Mouse (Mus musculus) left cerebral cortex, adult 2 months (tissue): Measurements from ENCODE around the gene Krt7. TPM values are rescaled to one million over a fixed set of nuclear protein-coding genes. Genes with fewer than 3 reads are reported as not detected.

ENCODE experiments used
- DNase-seq, 2 experiments: peaks; one replicate each; pipeline ENCODE4 v3.0.0; 2021 to 2022; ENCODE audit warnings: low spot score in 2 of 2, mixed read lengths in 1 of 2; ENCODE audit errors: extremely low spot score in 1 of 2
- H3K27ac ChIP-seq: fragments of 200-600 bp; 2 replicates; pipeline ENCODE4 v1.8.1; 2022
- H3K4me3 ChIP-seq: fragments of 200-600 bp; 2 replicates; pipeline ENCODE4 v1.8.1; 2022
- CTCF ChIP-seq: fragments of 200-600 bp; IDR thresholded peaks from 2 replicates; pipeline ENCODE4 v1.8.1; 2022; ENCODE audit warnings: antibody characterized with exemption, mild to moderate bottlenecking, moderate library complexity
- intact Hi-C: fragments of 180-260 bp; cut with DNase I; formaldehyde crosslinking; loops from one replicate; pipeline ENCODE4 v1.15.1; 2025
- long read RNA-seq, 2 experiments: library from polyadenylated mRNA; stranded (forward); transcript quantifications; one replicate each; pipeline ENCODE4 v2.0.0; 2021; ENCODE audit warnings: borderline mapping rate in 2 of 2
- total RNA-seq, 2 experiments: library from RNA; stranded (reverse); gene quantifications; 2 replicates each; pipeline ENCODE4 v1.2.3; 2021

Krt7 gene
- under 1 TPM; 0.09 to 0.48 TPM for total RNA-seq
- long read RNA-seq, experiment 1, result 0 reads
- long read RNA-seq, experiment 2, result 0 reads

GRCm38 (mm10) chr15:101410775-101411174 lies at the start of gene Krt7:
TSS of gene Krt7 (plus strand) at chr15:101411043.
- no peak within 1 kb of the TSS for H3K27ac ChIP-seq
- no peak for DNase-seq
- intact Hi-C loops, result no loop called here
- H3K4me3 ChIP-seq, result no peak within 1 kb of the TSS
- no peak for TF ChIP-seq CTCF

DNA sequence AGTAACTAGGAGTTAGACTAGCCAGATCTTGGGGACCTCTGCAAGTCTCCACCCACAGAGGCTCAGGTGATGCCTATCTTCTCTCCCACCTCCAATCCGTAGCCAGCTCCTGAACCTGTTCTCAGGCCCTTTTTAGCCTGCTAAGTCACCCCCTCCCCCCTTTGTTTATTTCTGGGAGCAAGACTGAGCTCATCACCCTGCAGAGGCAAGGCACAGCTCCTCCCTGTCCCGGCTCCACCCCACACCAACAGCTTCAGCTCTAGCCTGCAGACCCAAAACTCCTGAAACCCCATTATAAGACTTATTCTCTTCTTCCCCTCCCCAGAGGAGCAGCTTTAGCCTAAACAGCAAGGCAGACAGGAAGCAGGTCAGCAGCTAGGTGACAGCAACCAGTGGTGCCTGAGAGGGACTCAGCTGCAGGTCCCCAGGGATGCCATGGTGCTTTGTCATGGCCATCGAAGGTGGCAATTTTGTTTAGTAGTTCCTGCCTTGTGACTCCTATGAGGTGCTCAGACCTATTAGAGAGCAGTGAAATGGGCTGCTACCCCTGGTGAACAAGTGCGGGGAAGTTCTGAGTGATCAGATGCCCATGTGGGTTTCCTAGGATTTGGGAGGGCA lies 48.3 kb upstream of the Krt7 start:
- Histone ChIP-seq H3K27ac (no peak overlapping the region), H3K4me3 (no peak overlapping the region)
- intact Hi-C loops, result no loop called here
- TF ChIP-seq CTCF, result no peak
- no peak for DNase-seq

GRCm38 (mm10) chr15:101363933-101364332 lies 46.9 kb upstream of the Krt7 start:
- H3K4me3 ChIP-seq, result no peak overlapping the region
- TF ChIP-seq CTCF, result no peak
- H3K27ac ChIP-seq, result no peak overlapping the region
- intact Hi-C loops, result no loop called here
- no peak for DNase-seq

- intact Hi-C loops, result no loop called here
- no peak for TF ChIP-seq CTCF
- Histone ChIP-seq H3K27ac (no peak overlapping the region), H3K4me3 (no peak overlapping the region)
- DNase-seq, result no peak
Measured at GRCm38 (mm10) chr15:101364425-101364824, 46.4 kb upstream of the Krt7 start.

GRCm38 (mm10) chr15:101364891-101365671 lies 45.8 kb upstream of the Krt7 start:
- no peak for DNase-seq
- no peak overlapping the region for H3K27ac ChIP-seq
- no peak overlapping the region for H3K4me3 ChIP-seq
- TF ChIP-seq CTCF, result no peak
- intact Hi-C loops, result no loop called here

DNA sequence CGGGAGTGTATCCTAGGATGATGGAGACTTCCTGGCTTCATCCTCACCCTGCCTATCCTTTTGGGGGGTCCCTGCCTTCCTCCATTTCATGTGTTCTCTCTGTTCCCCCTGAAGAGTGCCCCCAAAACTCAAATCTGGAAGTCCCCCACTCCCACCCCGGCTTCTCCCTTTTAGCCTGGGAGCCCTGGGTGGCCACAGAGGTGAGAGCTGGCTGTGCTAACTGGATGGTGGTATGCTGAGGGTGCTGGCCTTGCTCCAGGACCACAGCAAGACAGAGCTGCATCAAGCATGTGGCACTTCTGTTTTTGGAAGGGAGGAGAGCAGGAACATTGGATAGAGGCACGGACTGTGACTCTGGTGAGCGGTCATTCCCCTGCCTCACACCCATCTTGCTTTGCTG lies 45.1 kb upstream of the Krt7 start:
- no peak overlapping the region for H3K4me3 ChIP-seq
- intact Hi-C loops, result no loop called here
- no peak for DNase-seq
- no peak for TF ChIP-seq CTCF
- no peak overlapping the region for H3K27ac ChIP-seq

DNA sequence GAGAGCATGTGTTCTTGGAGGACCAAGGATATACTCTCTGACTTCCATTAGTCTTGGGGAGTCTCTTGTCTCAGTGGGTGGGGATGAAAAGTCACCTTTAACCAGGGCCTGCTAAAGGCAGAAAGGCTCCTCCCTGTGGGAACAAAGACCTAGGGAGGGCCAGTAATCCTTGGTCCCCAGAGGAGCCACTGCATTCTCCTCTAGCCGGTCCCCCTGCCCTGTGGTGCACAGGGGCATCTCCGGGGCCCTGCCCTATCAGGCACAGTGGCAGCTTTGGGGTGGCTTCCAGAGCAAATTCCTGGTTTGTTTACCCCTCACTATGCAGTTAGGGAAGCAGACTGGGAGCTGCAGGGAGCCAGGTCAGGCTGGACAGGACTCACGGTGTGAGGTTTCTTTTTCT lies 44.4 kb upstream of the Krt7 start:
- TF ChIP-seq CTCF, result no peak
- intact Hi-C loops, result no loop called here
- Histone ChIP-seq H3K27ac (no peak overlapping the region), H3K4me3 (no peak overlapping the region)
- no peak for DNase-seq

DNA sequence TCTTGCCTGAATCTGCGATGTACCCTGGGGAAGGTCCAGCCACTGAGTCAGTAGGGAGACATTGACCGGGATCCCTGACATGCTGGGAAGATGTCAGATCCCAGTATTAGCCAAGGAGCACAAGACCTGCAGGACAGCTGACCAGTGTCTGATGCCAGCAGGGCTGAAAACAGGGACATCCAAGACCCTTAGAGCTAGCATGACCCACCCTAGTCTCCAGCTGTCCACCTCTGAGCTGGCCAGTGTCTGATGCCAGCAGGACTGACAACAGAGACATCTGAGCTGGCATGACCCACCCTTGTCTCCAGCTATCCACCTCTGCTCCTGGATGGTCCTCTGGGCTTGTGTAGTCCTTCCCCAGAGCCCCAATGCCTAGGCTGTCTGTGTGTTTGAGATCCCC lies 43.9 kb upstream of the Krt7 start:
- no peak for TF ChIP-seq CTCF
- Histone ChIP-seq H3K27ac (no peak overlapping the region), H3K4me3 (no peak overlapping the region)
- DNase-seq, result no peak
- intact Hi-C loops, result no loop called here

DNA sequence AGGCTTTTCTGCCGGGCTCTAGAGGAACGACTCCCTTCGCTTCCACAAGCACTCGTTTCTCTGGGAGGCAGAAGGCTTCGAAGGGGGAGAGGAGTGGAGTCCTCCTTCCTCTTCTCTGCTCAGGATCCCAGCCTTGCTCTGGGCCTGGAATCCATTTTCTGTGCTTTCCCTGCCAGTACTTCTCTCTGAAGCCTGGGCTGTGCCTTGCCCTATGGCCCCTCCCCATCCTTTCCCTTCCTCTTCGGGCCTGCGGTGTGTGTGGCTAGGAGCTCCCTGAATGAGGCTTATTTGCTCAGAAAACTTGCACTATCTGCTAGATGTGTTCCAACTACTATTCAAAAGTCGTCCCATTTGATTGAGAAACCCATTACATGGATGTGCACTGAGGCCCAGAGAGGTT lies 43.3 kb upstream of the Krt7 start:
- TF ChIP-seq CTCF, result no peak
- DNase-seq, result no peak

GRCm38 (mm10) chr15:101368015-101368414 lies 42.8 kb upstream of the Krt7 start:
- Histone ChIP-seq H3K27ac (no peak overlapping the region), H3K4me3 (no peak overlapping the region)
- intact Hi-C loops, result no loop called here
- TF ChIP-seq CTCF, result no peak
- no peak for DNase-seq

More for the DNA sequence above, 43.3 kb upstream of the Krt7 start:
- intact Hi-C loops, result no loop called here
- no peak overlapping the region for H3K27ac ChIP-seq
- H3K4me3 ChIP-seq, result no peak overlapping the region

DNA sequence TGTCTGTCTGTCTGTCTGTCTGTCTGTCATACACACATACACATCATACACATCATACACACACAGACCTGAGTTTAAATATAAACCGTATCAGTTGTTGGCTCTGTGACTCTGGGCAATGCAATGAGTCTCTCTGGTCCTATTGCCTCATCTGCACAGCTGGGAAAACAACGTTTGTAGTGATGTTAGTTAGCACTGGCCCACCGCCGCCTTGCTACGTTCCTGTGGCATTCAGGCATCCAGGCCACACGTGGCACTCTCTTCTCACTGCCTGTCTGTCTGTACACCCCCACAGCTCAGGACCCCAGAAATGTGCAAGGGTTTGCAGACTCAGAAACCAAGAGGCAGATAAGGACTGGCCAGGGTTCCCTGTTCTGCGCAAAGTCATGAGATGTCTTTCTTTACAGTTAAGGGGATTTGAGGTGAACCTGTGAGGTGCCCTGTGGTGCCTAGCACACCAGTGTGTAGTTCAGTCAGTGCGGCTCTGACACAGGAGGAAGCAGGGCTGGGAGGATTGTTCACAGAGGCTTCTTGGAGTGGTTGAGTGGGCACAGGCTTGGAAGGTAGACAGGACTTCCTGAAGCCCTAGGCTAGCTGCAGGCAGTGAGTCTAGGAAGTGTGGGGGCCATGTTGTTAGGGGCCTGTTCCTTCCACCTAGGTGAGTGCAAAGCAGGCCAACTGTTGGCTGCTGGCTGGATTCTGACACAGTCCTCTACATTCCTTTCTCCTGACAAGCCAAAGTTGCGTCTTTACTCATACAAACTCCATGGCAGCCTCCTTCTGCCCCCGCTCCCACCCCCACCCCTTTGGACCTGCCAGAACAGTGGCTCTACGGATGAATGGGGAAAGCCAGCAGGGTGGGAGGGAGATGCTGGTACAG lies 42.1 kb upstream of the Krt7 start:
- Histone ChIP-seq H3K4me3 (no peak overlapping the region), H3K27ac (no peak overlapping the region)
- TF ChIP-seq CTCF, result no peak
- intact Hi-C loops, result no loop called here
- no peak for DNase-seq
